Mouse (Mus musculus) limb, embryonic 13.5 days (tissue): ENCODE measurements around the gene Oard1. TPM values are rescaled to one million over a fixed set of nuclear protein-coding genes. Genes with fewer than 3 reads are reported as not detected.

ENCODE experiments used
- ATAC-seq: fragments of 200-750 bp; cut with Nextera tagmentation; 2 replicates; pipeline ENCODE4 v1.8.0; 2017; ENCODE audit warnings: low read depth, moderate number of reproducible peaks, moderate TSS enrichment; ENCODE audit not compliant: low FRiP score
- H3K27ac ChIP-seq: fragments of 300-500 bp; sonication (generic); 2 replicates; pipeline ENCODE4 v1.5.1; 2015; ENCODE audit warnings: inconsistent platforms, mild to moderate bottlenecking, moderate library complexity
- H3K27me3 ChIP-seq: fragments of 300-500 bp; sonication (generic); 2 replicates; pipeline ENCODE4 v1.6.1; 2015; ENCODE audit warnings: mild to moderate bottlenecking, inconsistent platforms
- H3K36me3 ChIP-seq: fragments of 300-500 bp; sonication (generic); 2 replicates; pipeline ENCODE4 v1.6.1; 2015; ENCODE audit warnings: inconsistent platforms, mild to moderate bottlenecking, moderate library complexity
- H3K4me1 ChIP-seq: fragments of 300-500 bp; sonication (generic); 2 replicates; pipeline ENCODE4 v1.6.1; 2015; ENCODE audit warnings: inconsistent platforms
- H3K4me2 ChIP-seq: fragments of 300-500 bp; sonication (generic); replicated peaks from 2 replicates; pipeline ENCODE4 v1.6.1; 2015; ENCODE audit warnings: inconsistent platforms, mild to moderate bottlenecking, moderate library complexity
- H3K4me3 ChIP-seq: fragments of 300-500 bp; sonication (generic); 2 replicates; pipeline ENCODE4 v1.5.1; 2015; ENCODE audit warnings: moderate library complexity, mild to moderate bottlenecking, inconsistent platforms
- H3K9ac ChIP-seq: fragments of 300-500 bp; sonication (generic); 2 replicates; pipeline ENCODE4 v1.6.1; 2015; ENCODE audit warnings: mild to moderate bottlenecking, inconsistent platforms
- H3K9me3 ChIP-seq: fragments of 300-500 bp; sonication (generic); 2 replicates; pipeline ENCODE4 v1.6.1; 2016; ENCODE audit warnings: inconsistent platforms
- WGBS: fragments of 180-500 bp; shearing (Covaris S2); methylation state at CpG from one replicate; pipeline ENCODE4 v1.1.7; 2015; 5-methylcytosine and 5-hydroxymethylcytosine counted together
- polyA plus RNA-seq: library from polyadenylated mRNA; unstranded; fragments of >200 nt; fragmentation: Nextera tagmentation; extraction: Ambion mirVana; gene quantifications from 2 replicates; pipeline ENCODE4 v1.2.1, GENCODE M21; 2015

The Oard1 gene
- 52.5 and 56.6 TPM in 2 replicates for polyA plus RNA-seq

DNA sequence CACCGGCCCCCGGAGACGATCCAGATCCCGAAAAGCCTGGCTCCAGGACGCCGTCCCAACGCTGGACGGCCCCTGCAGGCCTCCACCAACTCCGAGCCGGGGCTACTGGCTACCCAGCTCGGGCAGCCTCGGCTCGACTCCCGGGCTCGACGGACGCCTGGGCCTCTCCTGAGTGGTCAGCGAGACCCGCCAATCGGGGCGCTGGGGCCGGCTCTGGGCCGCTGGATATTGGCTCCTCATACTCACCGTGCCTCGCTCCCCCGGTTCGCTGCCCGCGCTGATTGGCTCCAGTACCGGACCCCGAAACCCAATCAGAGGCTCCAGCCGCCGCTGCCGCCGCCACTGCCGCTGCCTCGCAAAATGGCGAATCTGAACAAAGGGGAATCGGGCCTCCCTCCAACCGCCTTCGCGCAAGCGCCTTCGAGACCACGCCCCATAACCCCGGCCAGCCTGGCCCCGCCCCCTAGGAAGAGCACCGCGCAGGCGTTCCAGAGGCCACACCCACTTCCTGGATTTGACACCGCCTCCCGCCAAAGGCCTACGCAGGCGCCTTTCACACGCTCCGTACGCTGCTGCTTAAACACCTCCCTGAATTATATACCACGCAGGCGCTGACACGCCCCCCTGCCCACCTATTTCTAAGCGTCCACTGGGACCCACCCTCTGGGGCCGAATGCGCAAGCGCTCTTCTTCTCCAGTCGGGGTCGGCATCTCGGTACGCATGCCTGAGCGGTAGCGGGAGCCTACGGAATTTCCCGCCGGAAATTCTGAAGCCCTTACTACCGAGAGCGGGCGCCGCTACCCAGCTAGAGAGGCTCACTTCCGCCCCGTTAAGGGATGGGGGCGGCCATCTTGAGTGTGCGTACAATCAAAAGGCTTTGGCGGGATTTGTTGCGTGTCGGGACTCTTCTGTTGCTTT is at the start of gene Oard1, which contains the start of gene Nfya:
Oard1 (plus strand) TSS at position 635 of the 919 bp plus-strand sequence.
Nfya (minus strand) TSS at position 527 of the 919 bp plus-strand sequence.
- H3K27ac ChIP-seq: peak within 1 kb of the TSS; percentile 100
- under 1% methylated on average over 83 of the region's 84 CpGs for WGBS
- H3K4me2 ChIP-seq: peak within 1 kb of the TSS; percentile 82
- peaks cover 31% of the 10 kb centered on the region for H3K4me1 ChIP-seq
- H3K4me3 ChIP-seq: peak within 1 kb of the TSS; percentile 87
- H3K36me3 ChIP-seq: peaks cover 21% of the 10 kb centered on the region
- no peaks in the 10 kb centered on the region for H3K9me3 ChIP-seq
- peak; percentile 97 for ATAC-seq
- no peaks in the 10 kb centered on the region for H3K27me3 ChIP-seq
- peak within 1 kb of the TSS; percentile 99 for H3K9ac ChIP-seq

DNA sequence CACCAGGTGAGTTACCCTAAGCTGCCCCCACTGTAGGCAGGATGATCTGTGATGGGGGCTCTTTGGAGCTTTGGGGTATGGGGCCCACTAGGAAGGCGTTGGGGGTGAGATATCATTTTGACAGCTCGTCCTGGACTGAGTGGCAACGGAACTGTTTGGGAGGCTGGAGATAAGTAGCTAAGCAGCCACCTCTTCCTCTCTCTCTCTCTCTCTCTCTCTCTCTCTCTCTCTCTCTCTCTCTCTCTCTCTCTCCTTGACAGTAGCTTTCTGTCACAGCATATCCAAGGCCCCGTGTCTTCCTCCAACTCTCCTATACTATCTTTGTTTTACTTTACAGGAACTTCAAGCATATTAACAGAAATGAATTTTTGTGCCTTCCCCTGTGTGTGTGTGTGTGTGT is 49.4 kb upstream of the Oard1 start:
- Histone ChIP-seq H3K27me3 (no peaks in the 10 kb centered on the region), H3K4me1 (peaks cover 14% of the 10 kb centered on the region), H3K36me3 (no peaks in the 10 kb centered on the region), H3K4me2 (no peak overlapping the region), H3K9me3 (no peaks in the 10 kb centered on the region), H3K27ac (no peak overlapping the region), H3K4me3 (no peak overlapping the region), H3K9ac (no peak overlapping the region)
- WGBS: 78% methylated on average over 4 of the region's 4 CpGs
- no peak for ATAC-seq

DNA sequence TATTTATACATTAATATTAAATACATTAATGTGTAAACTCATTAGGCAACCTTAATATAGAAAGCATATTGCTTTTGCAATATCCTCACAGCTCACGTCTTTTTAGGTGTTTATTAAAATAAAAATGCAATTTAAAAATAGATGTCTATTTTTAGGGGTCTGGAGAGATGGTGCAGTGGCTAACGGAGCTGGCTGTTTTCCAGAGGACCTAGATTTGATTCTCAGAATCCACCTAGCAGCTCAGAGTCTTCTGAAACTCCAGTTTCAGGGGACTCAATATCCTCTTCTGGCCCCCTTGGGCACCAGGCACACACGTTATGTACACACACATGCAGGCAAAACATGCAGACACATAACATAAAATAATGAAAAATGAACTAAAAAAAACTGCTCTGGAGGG is 47.5 kb upstream of the Oard1 start:
- 64% methylated on average over 3 of the region's 3 CpGs for WGBS
- no peaks in the 10 kb centered on the region for H3K9me3 ChIP-seq
- no peaks in the 10 kb centered on the region for H3K36me3 ChIP-seq
- no peak overlapping the region for H3K4me3 ChIP-seq
- no peak overlapping the region for H3K4me2 ChIP-seq
- no peak for ATAC-seq
- H3K27ac ChIP-seq: no peak overlapping the region
- H3K4me1 ChIP-seq: peaks cover 14% of the 10 kb centered on the region
- no peaks in the 10 kb centered on the region for H3K27me3 ChIP-seq
- H3K9ac ChIP-seq: no peak overlapping the region

DNA sequence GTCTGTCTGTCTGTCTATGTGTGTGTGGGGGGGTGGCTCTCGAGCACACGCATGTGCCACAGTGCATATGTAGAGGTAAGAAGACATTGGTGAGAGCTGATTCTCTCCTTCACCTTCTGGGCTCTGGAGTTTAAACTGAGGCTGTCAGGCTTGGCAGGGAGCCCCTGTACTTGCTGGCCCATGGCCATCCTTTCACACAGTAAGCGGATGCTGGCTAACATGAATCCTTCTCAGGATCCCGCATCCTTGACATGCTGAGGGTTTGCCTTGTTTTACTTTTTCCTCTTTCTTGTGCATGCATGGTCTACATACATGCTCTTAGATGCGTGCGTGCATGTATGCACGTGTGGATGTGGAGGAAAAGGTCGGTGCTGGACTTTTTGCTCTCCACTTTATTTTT is 46.8 kb upstream of the Oard1 start:
- ATAC-seq: no peak
- no peak overlapping the region for H3K27ac ChIP-seq
- WGBS: 78% methylated on average over 8 of the region's 8 CpGs

DNA sequence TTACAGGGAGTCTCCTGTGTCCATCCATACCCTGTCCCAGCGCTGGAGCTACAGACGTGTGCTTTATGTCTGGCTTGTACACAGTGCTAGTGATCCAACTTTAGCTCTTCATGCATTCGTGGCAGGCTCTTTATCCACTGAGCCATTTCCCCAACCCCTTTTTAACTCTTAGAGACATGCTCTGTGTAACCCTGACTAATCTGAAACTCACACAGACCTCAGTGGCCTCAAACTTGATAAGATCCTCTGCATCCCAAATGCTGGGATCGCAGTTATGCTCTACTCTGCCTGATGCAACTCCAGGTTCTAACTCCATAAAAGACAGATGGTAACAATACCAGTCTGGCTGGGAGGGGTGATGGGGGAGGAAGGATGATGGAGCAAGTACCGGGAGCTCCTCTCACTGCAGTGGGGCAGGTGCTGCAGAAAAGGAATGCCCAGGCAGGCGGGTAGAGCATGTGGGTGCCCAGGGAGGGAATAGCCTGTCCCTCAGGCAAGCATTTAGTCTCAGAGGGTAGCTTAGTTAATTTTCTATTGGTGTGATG is 46.3 kb upstream of the Oard1 start:
- ATAC-seq: no peak
- H3K4me3 ChIP-seq: no peak overlapping the region
- peaks cover 14% of the 10 kb centered on the region for H3K4me1 ChIP-seq
- H3K36me3 ChIP-seq: no peaks in the 10 kb centered on the region
- H3K27ac ChIP-seq: no peak overlapping the region
- no peaks in the 10 kb centered on the region for H3K9me3 ChIP-seq
- no peak overlapping the region for H3K9ac ChIP-seq
- H3K27me3 ChIP-seq: no peaks in the 10 kb centered on the region
- H3K4me2 ChIP-seq: no peak overlapping the region
- 62% methylated on average over 6 of the region's 6 CpGs for WGBS

More for the DNA sequence above, 46.8 kb upstream of the Oard1 start:
- Histone ChIP-seq H3K9ac (no peak overlapping the region), H3K9me3 (no peaks in the 10 kb centered on the region), H3K36me3 (no peaks in the 10 kb centered on the region), H3K27me3 (no peaks in the 10 kb centered on the region), H3K4me2 (no peak overlapping the region), H3K4me3 (no peak overlapping the region), H3K4me1 (peaks cover 14% of the 10 kb centered on the region)

DNA sequence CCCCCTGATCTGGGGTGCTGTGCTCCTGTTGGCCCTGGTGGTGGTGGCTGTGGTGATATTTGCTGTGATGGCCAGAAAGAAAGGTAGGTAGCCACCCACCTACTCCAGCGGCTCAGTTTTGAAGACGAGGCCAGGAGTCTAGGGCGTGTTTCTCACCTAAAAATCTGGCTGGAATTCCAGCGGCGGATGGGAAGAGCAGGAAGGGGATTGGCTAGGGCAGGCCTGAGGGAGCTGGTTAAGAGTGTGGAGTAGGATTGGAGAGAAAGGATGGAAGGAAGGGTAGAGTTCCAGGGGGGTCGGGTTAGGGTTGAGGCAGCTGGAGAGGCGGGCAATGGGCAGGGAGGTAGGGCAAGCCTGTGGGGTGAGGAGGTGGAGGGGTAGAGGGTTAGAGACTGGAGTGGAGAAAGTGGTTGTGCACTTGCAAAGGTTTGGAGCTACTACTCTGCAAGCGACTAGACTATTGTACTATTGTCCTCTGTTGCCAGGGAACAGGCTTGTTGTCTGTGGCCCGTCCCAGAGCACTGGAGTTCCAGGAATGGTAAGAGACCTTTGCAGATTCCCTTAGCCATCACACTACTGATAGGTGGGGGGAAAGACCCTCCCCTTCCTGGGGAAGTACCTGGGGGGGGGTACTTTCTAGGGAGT is 44.2 kb upstream of the Oard1 start:
- H3K9ac ChIP-seq: no peak overlapping the region
- WGBS: 81% methylated on average over 9 of the region's 9 CpGs

DNA sequence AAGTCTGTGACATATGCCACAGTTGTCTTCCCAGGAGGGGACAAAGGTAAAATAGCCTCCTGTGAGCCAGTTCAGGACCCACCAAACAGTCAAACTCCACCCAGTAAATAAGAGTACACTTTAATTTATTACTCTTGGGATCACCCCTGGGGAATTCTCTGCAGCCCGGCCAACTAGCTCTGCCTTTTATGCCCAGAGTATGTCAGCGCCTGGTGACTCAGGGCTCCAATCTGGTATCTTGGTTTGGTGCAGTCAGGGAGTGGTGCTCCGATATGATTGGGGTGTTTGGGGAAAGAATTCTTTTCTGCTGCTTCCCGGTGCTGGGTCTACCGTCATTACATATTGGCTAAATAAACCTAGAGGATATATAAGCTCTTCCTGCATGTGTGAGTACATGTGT is 43.0 kb upstream of the Oard1 start:
- Histone ChIP-seq H3K9ac (no peak overlapping the region), H3K9me3 (no peaks in the 10 kb centered on the region), H3K4me3 (no peak overlapping the region), H3K27me3 (no peaks in the 10 kb centered on the region), H3K4me1 (peaks cover 14% of the 10 kb centered on the region), H3K36me3 (no peaks in the 10 kb centered on the region), H3K4me2 (no peak overlapping the region), H3K27ac (no peak overlapping the region)
- 82% methylated on average over 5 of the region's 5 CpGs for WGBS
- ATAC-seq: no peak

More for the DNA sequence above, 44.2 kb upstream of the Oard1 start:
- Histone ChIP-seq H3K4me2 (no peak overlapping the region), H3K4me1 (peaks cover 14% of the 10 kb centered on the region), H3K27me3 (no peaks in the 10 kb centered on the region), H3K27ac (no peak overlapping the region), H3K4me3 (no peak overlapping the region), H3K36me3 (no peaks in the 10 kb centered on the region), H3K9me3 (no peaks in the 10 kb centered on the region)
- no peak for ATAC-seq

DNA sequence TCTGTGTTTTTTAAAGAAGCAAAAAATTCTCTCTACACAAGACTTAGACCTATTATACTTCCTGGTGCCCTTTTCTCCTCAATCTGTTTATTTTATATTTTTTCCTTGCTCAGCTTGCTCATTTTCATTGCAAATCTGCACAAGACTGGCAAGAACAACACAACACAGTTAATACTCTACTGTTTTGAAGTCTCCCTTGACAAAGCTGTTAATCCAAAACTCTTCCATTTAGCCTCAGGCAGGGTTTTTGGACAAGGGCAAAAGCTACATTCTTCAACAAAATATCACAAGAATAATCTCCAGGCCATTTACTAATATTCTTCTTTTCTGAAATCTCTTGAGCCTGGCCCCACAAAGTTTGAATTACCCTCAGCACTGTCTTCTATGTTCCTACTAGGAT is 38.2 kb upstream of the Oard1 start:
- no peaks in the 10 kb centered on the region for H3K4me1 ChIP-seq
- H3K4me3 ChIP-seq: no peak overlapping the region
- H3K4me2 ChIP-seq: no peak overlapping the region
- H3K9ac ChIP-seq: no peak overlapping the region
- no peak for ATAC-seq
- H3K27me3 ChIP-seq: no peaks in the 10 kb centered on the region
- H3K36me3 ChIP-seq: no peaks in the 10 kb centered on the region
- no peaks in the 10 kb centered on the region; the same call in 1 of the 2 replicates for H3K9me3 ChIP-seq
- no peak overlapping the region for H3K27ac ChIP-seq

DNA sequence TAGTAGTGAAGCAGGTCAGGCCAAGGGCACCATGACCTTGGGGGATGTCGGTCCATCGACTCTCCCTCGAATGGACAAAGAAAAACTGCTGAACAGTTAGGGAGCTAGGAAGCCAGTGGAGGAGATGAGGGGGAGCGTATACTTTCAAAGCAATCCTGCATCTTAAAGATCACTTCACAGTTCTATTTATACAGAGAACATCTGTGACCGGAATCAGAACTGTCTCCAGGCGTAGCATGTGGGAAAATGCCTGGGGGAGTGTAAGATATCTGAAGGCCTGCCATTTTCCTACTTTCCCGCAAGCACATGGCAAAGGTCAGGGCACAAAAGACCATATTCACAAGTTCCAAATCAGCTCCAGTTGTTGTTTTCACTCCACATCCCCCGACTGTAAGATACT is 36.8 kb upstream of the Oard1 start:
- H3K27ac ChIP-seq: no peak overlapping the region
- no peak overlapping the region for H3K4me2 ChIP-seq
- H3K27me3 ChIP-seq: no peaks in the 10 kb centered on the region
- H3K9ac ChIP-seq: no peak overlapping the region
- H3K36me3 ChIP-seq: no peaks in the 10 kb centered on the region
- no peaks in the 10 kb centered on the region for H3K4me1 ChIP-seq
- ATAC-seq: no peak
- WGBS: 82% methylated on average over 8 of the region's 8 CpGs
- no peaks in the 10 kb centered on the region; the same call in 1 of the 2 replicates for H3K9me3 ChIP-seq
- H3K4me3 ChIP-seq: no peak overlapping the region

DNA sequence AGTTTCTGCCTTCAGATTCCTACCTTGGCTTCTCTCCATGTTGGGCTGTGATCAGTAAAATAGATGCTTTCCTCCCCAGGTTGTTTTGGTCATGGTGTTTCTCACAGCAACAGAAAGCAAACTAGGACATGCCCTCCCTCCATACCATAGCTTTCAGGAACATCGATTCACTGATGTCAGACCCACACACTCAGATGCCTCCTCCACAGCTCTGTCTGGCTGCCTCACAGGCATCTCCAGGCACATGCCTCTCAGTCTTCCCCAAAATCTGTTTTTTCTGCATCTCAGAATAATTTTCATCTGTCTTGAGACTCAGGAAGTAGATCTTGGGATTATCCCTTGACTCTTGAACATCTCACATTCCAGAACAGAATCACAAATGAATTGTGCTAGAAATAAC is 33.7 kb upstream of the Oard1 start:
- ATAC-seq: no peak
- 88% methylated on average over 1 of the region's 1 CpGs for WGBS
- Histone ChIP-seq H3K27me3 (no peaks in the 10 kb centered on the region), H3K27ac (no peak overlapping the region), H3K36me3 (no peaks in the 10 kb centered on the region), H3K4me3 (no peak overlapping the region), H3K4me2 (no peak overlapping the region), H3K9me3 (no peaks in the 10 kb centered on the region; the same call in 1 of the 2 replicates), H3K9ac (no peak overlapping the region), H3K4me1 (no peaks in the 10 kb centered on the region)

DNA sequence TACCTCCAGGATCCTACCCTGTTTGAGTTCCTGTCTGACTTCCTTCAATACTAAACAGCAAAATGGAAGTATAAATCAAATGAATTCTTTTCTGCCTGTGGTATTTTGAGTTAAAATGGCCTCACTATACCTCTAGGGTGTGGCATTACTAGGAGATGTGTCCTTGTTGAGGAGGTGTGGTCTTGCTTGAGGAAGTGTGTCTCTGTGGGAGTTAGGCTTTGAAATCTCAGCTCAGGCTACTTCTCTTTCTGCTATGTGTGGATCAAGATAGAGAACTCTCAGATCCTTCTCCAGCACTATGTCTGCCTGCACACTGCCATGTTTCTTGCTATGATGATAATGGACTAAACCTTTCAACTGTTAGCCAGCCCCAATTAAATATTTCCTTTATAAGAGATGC is 30.8 kb upstream of the Oard1 start:
- no peak overlapping the region for H3K27ac ChIP-seq
- ATAC-seq: no peak
- H3K4me1 ChIP-seq: no peaks in the 10 kb centered on the region
- H3K9me3 ChIP-seq: no peaks in the 10 kb centered on the region; the same call in 1 of the 2 replicates
- H3K36me3 ChIP-seq: no peaks in the 10 kb centered on the region
- H3K9ac ChIP-seq: no peak overlapping the region
- no peaks in the 10 kb centered on the region for H3K27me3 ChIP-seq
- no peak overlapping the region for H3K4me3 ChIP-seq
- H3K4me2 ChIP-seq: no peak overlapping the region

DNA sequence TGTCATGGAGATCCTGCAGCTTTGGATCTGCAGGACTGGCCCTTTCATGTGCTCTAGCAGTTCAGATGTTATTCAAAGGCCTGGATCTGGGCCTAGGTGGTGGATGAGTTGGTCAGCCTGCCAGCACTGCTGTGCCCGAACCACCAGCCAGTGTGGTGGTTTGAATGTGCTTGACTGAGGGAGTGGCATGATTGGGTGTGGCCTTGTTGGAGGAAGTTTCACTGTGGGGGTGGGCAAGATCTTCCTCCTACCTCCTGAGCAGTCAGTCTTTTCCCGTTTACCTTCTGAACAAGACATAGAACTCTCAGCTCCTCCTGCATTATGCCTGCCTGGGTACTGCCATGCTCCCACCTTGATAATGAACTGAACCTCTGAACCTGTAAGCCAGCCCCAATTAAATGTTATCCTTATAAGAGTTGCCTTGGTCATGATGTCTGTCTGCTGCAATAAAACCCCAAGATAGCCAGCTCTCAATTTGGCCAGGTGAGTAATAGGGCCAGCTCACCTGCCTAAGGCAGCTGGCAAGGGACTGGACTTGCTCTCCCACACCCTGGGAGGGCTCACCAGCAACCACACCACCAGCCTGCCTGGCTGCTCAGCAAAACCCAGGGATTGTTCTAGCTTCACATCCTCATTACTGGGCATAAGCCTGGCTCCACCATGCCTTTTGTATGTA is 23.9 kb upstream of the Oard1 start:
- Histone ChIP-seq H3K9me3 (no peaks in the 10 kb centered on the region), H3K27me3 (no peaks in the 10 kb centered on the region), H3K27ac (no peak overlapping the region; the same call in 1 of the 2 replicates), H3K4me2 (no peak overlapping the region), H3K4me3 (no peak overlapping the region), H3K36me3 (peaks cover 53% of the 10 kb centered on the region), H3K9ac (no peak overlapping the region), H3K4me1 (no peaks in the 10 kb centered on the region)
- no peak for ATAC-seq
- 92% methylated on average over 2 of the region's 2 CpGs for WGBS
